Mouse (Mus musculus) stomach, postnatal 0 days (tissue): ENCODE measurements at regions not wholly inside any gene's neighbourhood (a gene's known extent, or its start where the extent isn't known, plus 50 kb on each side); places are given as distances from the start of the nearest gene placed in this dataset.

Experiments
- CTCF ChIP-seq: IDR thresholded peaks from 2 replicates; pipeline ENCODE4 v1.5.1; 2016; ENCODE audit warnings: antibody characterized with exemption, low read depth, mild to moderate bottlenecking, moderate library complexity
- EP300 ChIP-seq: optimal IDR thresholded peaks from 2 replicates; pipeline ENCODE3; 2016; ENCODE audit warnings: antibody characterized with exemption

DNA sequence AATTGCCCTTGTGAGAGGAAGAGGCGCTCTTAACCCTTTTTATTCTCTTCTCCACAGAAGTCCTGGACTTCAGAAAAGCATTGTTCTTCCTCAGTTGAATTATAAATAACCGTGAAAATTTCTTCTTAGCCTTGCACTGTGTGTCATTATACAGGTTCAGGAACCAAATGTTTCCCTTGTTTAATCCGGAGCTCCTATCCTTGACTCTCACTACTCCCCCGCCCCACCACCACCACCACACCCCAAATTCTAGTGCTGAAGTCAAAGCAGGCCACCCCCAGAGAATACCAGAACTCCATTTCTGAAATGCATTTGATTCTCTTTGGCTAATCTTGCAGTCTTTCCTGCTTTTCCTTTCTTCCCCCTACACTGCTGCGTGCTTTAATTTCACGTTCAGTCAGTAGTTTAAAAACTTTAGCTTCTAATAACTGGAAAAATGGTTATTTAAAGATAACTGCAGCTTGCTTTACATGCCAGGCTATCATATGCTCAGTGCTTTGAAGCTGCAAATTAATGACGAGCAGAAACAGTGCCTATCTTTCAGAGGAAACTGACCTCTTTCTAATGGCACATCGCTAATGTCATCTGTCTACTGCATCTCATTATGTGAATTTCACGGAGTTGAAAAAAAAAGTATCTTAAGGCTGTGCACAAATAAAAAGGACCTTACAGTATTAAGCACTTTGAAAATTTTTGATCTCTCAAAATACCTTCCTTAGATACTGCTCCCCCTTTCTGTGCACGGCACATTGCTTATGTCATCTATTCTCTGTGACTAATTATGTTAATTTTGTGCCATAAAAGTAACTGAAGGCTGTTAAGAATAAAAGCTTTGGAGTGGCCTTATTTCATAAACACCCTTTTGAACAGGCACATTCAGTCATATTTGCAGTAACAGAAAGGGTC, 1549.1 kb upstream of the Zeb2 start:
- TF ChIP-seq CTCF, result no peak
- no peak for TF ChIP-seq EP300
